Mouse (Mus musculus): ENCODE measurements around the gene Sp2. TPM values are rescaled to one million over a fixed set of nuclear protein-coding genes. Genes with fewer than 3 reads are reported as not detected.

Gene Sp2
- total and polyA plus RNA-seq, 3 experiments: 1.1 to 21.0 (median 2.8) TPM

- DNase-seq (ENCODE audit: extremely low read depth): no peak
- dilution Hi-C loops (cut with MboI; ENCODE audit: extremely low pct_ligation_motif_present, extremely low pct_unique_long_range_greater_than_20kb, low sequenced_read_pairs): no loop called here
- TF ChIP-seq ZMIZ1 (IDR thresholded peaks at IDR 0.05; ENCODE audit: low read depth, low read length) (no peak), MXI1 (IDR thresholded peaks at IDR 0.05; ENCODE audit: low read depth, low read length) (no peak), MAFK (IDR thresholded peaks at IDR 0.05; ENCODE audit: insufficient replicate concordance, low read length) (no peak), BHLHE40 (IDR thresholded peaks at IDR 0.05; ENCODE audit: low read depth, low read length) (no peak), RCOR1 (conservative IDR thresholded peaks at IDR 0.05; ENCODE audit: low read depth, low read length) (no peak), JUND (conservative IDR thresholded peaks at IDR 0.05; ENCODE audit: low read depth, low read length) (no peak), TCF12 (IDR thresholded peaks at IDR 0.05; ENCODE audit: low read depth, low read length) (no peak), USF1 (IDR thresholded peaks at IDR 0.05; ENCODE audit: low read depth, low read length) (no peak), IRF4 (IDR thresholded peaks at IDR 0.05; ENCODE audit: low read depth, low read length) (no peak), TBP (conservative IDR thresholded peaks at IDR 0.05; ENCODE audit: low read depth, low read length) (no peak)
- Histone ChIP-seq H3K4me2 (ENCODE audit: insufficient read depth, low read depth, poor library complexity, severe bottlenecking) (no peak overlapping the region), H3K36me3 (replicated peaks in 1 of 2; ENCODE audit: control insufficient read depth in 1 of 2, insufficient read depth in 1 of 2, low read length in 1 of 2) (peaks cover 12 to 44% of the 10 kb centered on the region in 2 experiments), H3K27ac (ENCODE audit: insufficient read depth, low read depth) (no peak overlapping the region), H3K4me1 (ENCODE audit: control insufficient read depth in 1 of 2, insufficient read depth in 2 of 2) (peaks cover 0 to 30% of the 10 kb centered on the region in 2 experiments; a peak in 2 of 4 replicates), H3K9ac (ENCODE audit: insufficient read depth, low read depth) (no peak overlapping the region), H3K9me3 (replicated peaks; ENCODE audit: low read length) (no peaks in the 10 kb centered on the region), H3K4me3 (replicated peaks in 1 of 3; ENCODE audit: low read depth in 2 of 3, low read length in 2 of 3, poor library complexity in 1 of 3) (no peak overlapping the region), H3K79me2 (replicated peaks; ENCODE audit: control insufficient read depth, extremely low read depth, insufficient read depth, poor library complexity, severe bottlenecking) (no peaks in the 10 kb centered on the region), H3K27me3 (replicated peaks) (peaks cover 5% of the 10 kb centered on the region)
- in situ Hi-C loops (cut with MboI; ENCODE audit: low pct_ligation_motif_present, low pct_unique_long_range_greater_than_20kb, low sequenced_read_pairs): no loop called here
These were observed 46.7 kb downstream of the Sp2 start for GRCm38 (mm10) chr11:96935872-96936650.

- Histone ChIP-seq H3K9me3 (replicated peaks; ENCODE audit: low read length) (no peaks in the 10 kb centered on the region), H3K4me2 (ENCODE audit: insufficient read depth, low read depth, poor library complexity, severe bottlenecking) (no peak overlapping the region), H3K27ac (ENCODE audit: insufficient read depth, low read depth) (no peak overlapping the region), H3K9ac (ENCODE audit: insufficient read depth, low read depth) (no peak overlapping the region), H3K79me2 (replicated peaks; ENCODE audit: control insufficient read depth, extremely low read depth, insufficient read depth, poor library complexity, severe bottlenecking) (no peaks in the 10 kb centered on the region), H3K27me3 (replicated peaks) (peaks cover 9% of the 10 kb centered on the region), H3K4me1 (ENCODE audit: control insufficient read depth in 1 of 2, insufficient read depth in 2 of 2) (peaks cover 0 to 20% of the 10 kb centered on the region in 2 experiments; a peak in 2 of 4 replicates), H3K36me3 (replicated peaks in 1 of 2; ENCODE audit: control insufficient read depth in 1 of 2, insufficient read depth in 1 of 2, low read length in 1 of 2) (peaks cover 9 to 33% of the 10 kb centered on the region in 2 experiments), H3K4me3 (replicated peaks in 1 of 3; ENCODE audit: low read depth in 2 of 3, low read length in 2 of 3, poor library complexity in 1 of 3) (no peak overlapping the region)
- peak; percentile 59 for TF ChIP-seq USF1 (IDR thresholded peaks at IDR 0.05; ENCODE audit: low read depth, low read length)
- no peak for TF ChIP-seq EP300 (IDR thresholded peaks at IDR 0.05; ENCODE audit: low read length)
- TF ChIP-seq USF2 (conservative IDR thresholded peaks at IDR 0.05; ENCODE audit: low read depth, low read length): peak; percentile 63
- 0 out of 2 replicates have a peak, but pooled peaks have one; percentile 12 for TF ChIP-seq BHLHE40 (IDR thresholded peaks at IDR 0.05; ENCODE audit: low read depth, low read length)
- no peak for TF ChIP-seq RCOR1 (conservative IDR thresholded peaks at IDR 0.05; ENCODE audit: low read depth, low read length)
- no peak for DNase-seq (ENCODE audit: extremely low read depth)
- dilution Hi-C loops (cut with MboI; ENCODE audit: extremely low pct_ligation_motif_present, extremely low pct_unique_long_range_greater_than_20kb, low sequenced_read_pairs) (no loop called here), in situ Hi-C loops (cut with MboI; ENCODE audit: low pct_ligation_motif_present, low pct_unique_long_range_greater_than_20kb, low sequenced_read_pairs) (no loop called here)
These were observed 47.8 kb downstream of the Sp2 start for GRCm38 (mm10) chr11:96934921-96935356.

All from CH12.LX (cell line).